Mouse (Mus musculus) large intestine, adult 2 months (tissue): Measurements from ENCODE around the gene Ror2. TPM values are rescaled to one million over a fixed set of nuclear protein-coding genes. Genes with fewer than 3 reads are reported as not detected.

ENCODE experiments used
- DNase-seq: peaks from one replicate; pipeline ENCODE4 v3.0.0-alpha.2; 2012; ENCODE audit warnings: low read depth, low spot score
- WGBS: fragments of 180-500 bp; shearing (Covaris S2); methylation state at CpG from one replicate; pipeline ENCODE4 v1.1.7; 2018; 5-methylcytosine and 5-hydroxymethylcytosine counted together
- polyA plus RNA-seq: library from polyadenylated mRNA; depleted of rRNA; stranded (reverse); fragments of >200 nt; gene quantifications from 2 replicates; pipeline ENCODE4 v1.2.3, GENCODE M21; 2012

Ror2 gene
- polyA plus RNA-seq, 1 experiment = 5.9 TPM

GRCm38 (mm10) chr13:53201628-53202438 lies 84.1 kb downstream of the Ror2 start:
- no peak for DNase-seq
- 34% methylated on average over 18 of the region's 18 CpGs for WGBS

- 89% methylated on average over 4 of the region's 4 CpGs for WGBS
- no peak for DNase-seq
Observed at GRCm38 (mm10) chr13:53200121-53200520, 85.8 kb downstream of the Ror2 start.

- 85% methylated on average over 7 of the region's 7 CpGs for WGBS
- no peak for DNase-seq
Observed at GRCm38 (mm10) chr13:53199262-53199661, 86.7 kb downstream of the Ror2 start.

- no peak for DNase-seq
- 50% methylated on average over 7 of the region's 7 CpGs for WGBS
Observed at GRCm38 (mm10) chr13:53196690-53197089, 89.2 kb downstream of the Ror2 start.

GRCm38 (mm10) chr13:53195951-53196677 lies 89.8 kb downstream of the Ror2 start:
- DNase-seq = no peak
- 75% methylated on average over 6 of the region's 6 CpGs for WGBS

- DNase-seq = no peak
- WGBS = 91% methylated on average over 15 of the region's 15 CpGs
Observed at GRCm38 (mm10) chr13:53194306-53194705, 91.6 kb downstream of the Ror2 start.

- WGBS = 68% methylated on average over 6 of the region's 6 CpGs
- DNase-seq = no peak
Observed at GRCm38 (mm10) chr13:53193713-53194112, 92.2 kb downstream of the Ror2 start.

- 84% methylated on average over 6 of the region's 6 CpGs for WGBS
- no peak for DNase-seq
Observed at GRCm38 (mm10) chr13:53192286-53192685, 93.6 kb downstream of the Ror2 start.

- no peak for DNase-seq
- 72% methylated on average over 7 of the region's 7 CpGs for WGBS
Observed at GRCm38 (mm10) chr13:53191657-53192056, 94.3 kb downstream of the Ror2 start.

- no peak for DNase-seq
- WGBS = 32% methylated on average over 10 of the region's 10 CpGs
Observed at GRCm38 (mm10) chr13:53188935-53189334, 97.0 kb downstream of the Ror2 start.

GRCm38 (mm10) chr13:53184858-53185257 lies 101.1 kb downstream of the Ror2 start:
- DNase-seq = no peak
- 81% methylated on average over 1 of the region's 1 CpGs for WGBS

GRCm38 (mm10) chr13:53184149-53184548 lies 101.8 kb downstream of the Ror2 start:
- WGBS = 84% methylated on average over 5 of the region's 5 CpGs
- DNase-seq = no peak

- no peak for DNase-seq
- WGBS = 69% methylated on average over 8 of the region's 8 CpGs
Observed at GRCm38 (mm10) chr13:53183161-53183577, 102.8 kb downstream of the Ror2 start.

GRCm38 (mm10) chr13:53178594-53178993 lies 107.3 kb downstream of the Ror2 start:
- WGBS = 5% methylated on average over 13 of the region's 13 CpGs
- no peak for DNase-seq

GRCm38 (mm10) chr13:53178171-53178570 lies 107.8 kb downstream of the Ror2 start:
- DNase-seq = no peak
- 64% methylated on average over 4 of the region's 4 CpGs for WGBS

- 64% methylated on average over 7 of the region's 7 CpGs for WGBS
- no peak for DNase-seq
Observed at GRCm38 (mm10) chr13:53177424-53177718, 108.6 kb downstream of the Ror2 start.

GRCm38 (mm10) chr13:53176695-53177423 lies 109.1 kb downstream of the Ror2 start:
- WGBS = 56% methylated on average over 10 of the region's 10 CpGs

GRCm38 (mm10) chr13:53175041-53175440 lies 110.9 kb downstream of the Ror2 start:
- WGBS = 67% methylated on average over 7 of the region's 7 CpGs
- no peak for DNase-seq

More at GRCm38 (mm10) chr13:53176695-53177423, 109.1 kb downstream of the Ror2 start:
- no peak for DNase-seq

GRCm38 (mm10) chr13:53163671-53164070 lies 122.3 kb downstream of the Ror2 start:
- 24% methylated on average over 10 of the region's 10 CpGs for WGBS

GRCm38 (mm10) chr13:53163060-53163459 lies 122.9 kb downstream of the Ror2 start:
- WGBS = 44% methylated on average over 8 of the region's 8 CpGs
- no peak for DNase-seq

More at GRCm38 (mm10) chr13:53163671-53164070, 122.3 kb downstream of the Ror2 start:
- no peak for DNase-seq
